Mouse (Mus musculus) megakaryocyte, embryonic 14.5 days (primary cell): Measurements from ENCODE around the gene Pde6b.

Source experiments
- FLI1 ChIP-seq: IDR thresholded peaks from 2 replicates; pipeline ENCODE4 v1.6.1; 2012; ENCODE audit warnings: low read length, inconsistent platforms, mixed read lengths
- GATA1 ChIP-seq: IDR thresholded peaks from 3 replicates; pipeline ENCODE4 v1.6.1; 2012; ENCODE audit warnings: mixed read lengths, low read length, inconsistent platforms, borderline replicate concordance

DNA sequence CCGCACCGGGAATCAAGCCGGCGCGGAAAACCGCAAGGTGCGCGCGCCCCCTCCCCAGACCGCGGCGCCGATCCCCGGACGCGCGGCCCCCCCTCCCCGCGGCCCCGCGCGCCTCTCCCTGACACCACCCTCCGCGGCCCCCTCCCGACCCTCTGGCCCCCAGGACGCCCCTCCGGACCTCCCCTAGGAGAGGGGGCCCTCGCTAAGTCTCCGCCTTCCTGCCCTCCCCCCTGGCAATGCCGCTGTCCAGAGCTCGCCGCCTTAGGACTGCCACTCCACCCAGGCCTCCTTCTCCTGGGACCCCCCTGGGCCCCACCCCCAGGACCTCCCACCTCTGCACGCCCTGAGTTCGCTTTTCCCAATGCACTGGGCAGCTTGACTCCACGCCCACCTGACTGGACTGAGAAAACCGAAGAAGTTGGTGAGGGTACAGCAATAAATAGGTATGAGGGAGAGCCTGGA is 20.3 kb upstream of the Pde6b start, which contains the start of gene Gm42517:
- TF ChIP-seq GATA1 (no peak), FLI1 (no peak)
